Mouse (Mus musculus) bone marrow, adult 2 months (tissue): ENCODE measurements around the gene Pmpcb.

ENCODE experiments used
- CTCF ChIP-seq: fragments of 200-500 bp; IDR thresholded peaks from 2 replicates; pipeline ENCODE4 v1.5.1; 2011; ENCODE audit warnings: low read length, control low read depth; ENCODE audit not compliant: control insufficient read depth, insufficient read depth
- POLR2A ChIP-seq: fragments of 200-500 bp; IDR thresholded peaks from 2 replicates; pipeline ENCODE4 v1.6.1; 2011; ENCODE audit warnings: low read depth, mild to moderate bottlenecking, control low read depth, low read length, borderline replicate concordance; ENCODE audit not compliant: control insufficient read depth

GRCm38 (mm10) chr5:21739120-21739519 lies 2.2 kb downstream of the Pmpcb start:
- TF ChIP-seq POLR2A (no peak), CTCF (no peak)
